19 mouse cellular contexts compared by ENCODE assay signal in the genomic region with DNA sequence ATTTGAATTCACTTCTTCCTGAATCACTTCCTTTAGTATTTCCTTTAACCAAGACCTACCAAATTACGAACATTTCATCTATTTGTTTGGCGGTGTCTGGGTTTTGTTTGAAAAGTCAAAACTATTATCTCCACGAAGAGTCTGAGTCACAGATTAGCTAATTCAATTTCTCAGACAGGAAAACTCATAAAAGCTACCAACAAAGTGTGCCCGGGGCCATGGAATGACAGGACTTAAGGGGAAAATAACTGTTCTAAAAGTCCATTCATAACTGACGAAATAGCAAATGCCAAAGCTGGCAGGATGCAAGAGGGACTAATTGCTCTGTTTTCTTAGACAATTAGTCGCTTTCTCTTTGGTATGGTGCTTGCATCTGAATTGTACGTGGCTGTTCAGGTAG.
"Had no signal": no experiment of that assay in that cellular context is flagged by ENCODE, and none has a peak within 500 bp of the region (broad histone marks: within the 10 kb centered on the region; RNA-seq: fewer than 3 reads in every experiment).

No protein-coding gene starts in this region.

- H3K27me3 ChIP-seq: midbrain, embryonic 12.5 days; neural tube, embryonic 13.5 days; neural tube, embryonic 15.5 days had no signal

- H3K9me3 ChIP-seq: midbrain, embryonic 10.5 days; midbrain, embryonic 12.5 days; neural tube, embryonic 13.5 days; neural tube, embryonic 15.5 days had no signal

- DNase-seq: lung, adult 18-20 months; lung, embryonic 14.5 days; lung, postnatal 10 days; lung, postnatal 4 days; midbrain, embryonic 14.5 days; retina, postnatal 1 day; right cerebral cortex, adult 18-20 months; right cerebral cortex, postnatal 25 days; right cerebral cortex, postnatal 4 days; spleen, adult 18-20 months; thymus, adult 2 months; thymus, postnatal 25 days; thymus, postnatal 4 days had no signal

- H3K36me3 ChIP-seq: midbrain, embryonic 10.5 days; midbrain, embryonic 12.5 days; neural tube, embryonic 13.5 days; neural tube, embryonic 15.5 days had no signal

- H3K27ac ChIP-seq: midbrain, embryonic 10.5 days; midbrain, embryonic 12.5 days; neural tube, embryonic 13.5 days; neural tube, embryonic 15.5 days had no signal

- H3K4me2 ChIP-seq: lung, embryonic 14.5 days; midbrain, embryonic 12.5 days; neural tube, embryonic 13.5 days; neural tube, embryonic 15.5 days had no signal

- H3K4me1 ChIP-seq: midbrain, embryonic 10.5 days; midbrain, embryonic 12.5 days; neural tube, embryonic 13.5 days; neural tube, embryonic 15.5 days had no signal

- H3K4me3 ChIP-seq: midbrain, embryonic 10.5 days; midbrain, embryonic 12.5 days; myocyte; neural tube, embryonic 13.5 days; neural tube, embryonic 15.5 days had no signal

- H3K9ac ChIP-seq: lung, embryonic 14.5 days; midbrain, embryonic 12.5 days; neural tube, embryonic 13.5 days; neural tube, embryonic 15.5 days had no signal

- ATAC-seq: midbrain, embryonic 16.5 days had no signal
